Mouse (Mus musculus): Measurements from ENCODE around the gene Kctd19.

Gene Kctd19

GRCm38 (mm10) chr8:105361751-105362702, 51.3 kb downstream of the Kctd19 start:
- DNase-seq (ENCODE audit: low read depth in 1 of 2, low spot score in 2 of 2), result no peak

GRCm38 (mm10) chr8:105359646-105360045, 53.7 kb downstream of the Kctd19 start:
- no peak for DNase-seq (ENCODE audit: low read depth in 1 of 2, low spot score in 2 of 2)

GRCm38 (mm10) chr8:105359208-105359607, 54.1 kb downstream of the Kctd19 start:
- no peak for DNase-seq (ENCODE audit: low read depth in 1 of 2, low spot score in 2 of 2)

GRCm38 (mm10) chr8:105356681-105357080, 56.6 kb downstream of the Kctd19 start:
- no peak for DNase-seq (ENCODE audit: low read depth in 1 of 2, low spot score in 2 of 2)

GRCm38 (mm10) chr8:105355179-105356024, 57.9 kb downstream of the Kctd19 start:
- no peak for DNase-seq (ENCODE audit: low read depth in 1 of 2, low spot score in 2 of 2)

GRCm38 (mm10) chr8:105354549-105354948, 58.8 kb downstream of the Kctd19 start:
- no peak for DNase-seq (ENCODE audit: low read depth in 1 of 2, low spot score in 2 of 2)

- DNase-seq (ENCODE audit: low read depth in 1 of 2, low spot score in 2 of 2), result no peak
Observed at GRCm38 (mm10) chr8:105353583-105354135, 59.6 kb downstream of the Kctd19 start.

- no peak for DNase-seq (ENCODE audit: low read depth in 1 of 2, low spot score in 2 of 2)
Observed at GRCm38 (mm10) chr8:105350186-105350585, 63.1 kb downstream of the Kctd19 start.

GRCm38 (mm10) chr8:105349096-105349771, 64.1 kb downstream of the Kctd19 start:
- no peak for DNase-seq (ENCODE audit: low read depth in 1 of 2, low spot score in 2 of 2)

GRCm38 (mm10) chr8:105348450-105349095, 64.7 kb downstream of the Kctd19 start, which contains the start of gene Slc9a5:
Slc9a5 (plus strand) TSS chr8:105348843.
- DNase-seq (ENCODE audit: low read depth in 1 of 2, low spot score in 2 of 2), result no peak

- peak; percentile 77 to 82 for DNase-seq (ENCODE audit: low read depth in 1 of 2, low spot score in 2 of 2)
Observed at GRCm38 (mm10) chr8:105347428-105348221, 65.7 kb downstream of the Kctd19 start, which contains the start of gene Fhod1. Fhod1 (minus strand) TSS chr8:105347953.

GRCm38 (mm10) chr8:105346611-105347427, 66.5 kb downstream of the Kctd19 start:
- DNase-seq (ENCODE audit: low read depth in 1 of 2, low spot score in 2 of 2), result no peak

- peak; percentile 55 to 60 for DNase-seq (ENCODE audit: low read depth in 1 of 2, low spot score in 2 of 2)
Observed at GRCm38 (mm10) chr8:105345061-105345975, 68.0 kb downstream of the Kctd19 start.

GRCm38 (mm10) chr8:105343791-105344574, 69.3 kb downstream of the Kctd19 start:
- no peak for DNase-seq (ENCODE audit: low read depth in 1 of 2, low spot score in 2 of 2)

GRCm38 (mm10) chr8:105342768-105343167, 70.5 kb downstream of the Kctd19 start:
- no peak for DNase-seq (ENCODE audit: low read depth in 1 of 2, low spot score in 2 of 2)

GRCm38 (mm10) chr8:105341399-105341798, 71.9 kb downstream of the Kctd19 start:
- no peak for DNase-seq (ENCODE audit: low read depth in 1 of 2, low spot score in 2 of 2)

All from monocyte, adult 2 months (primary cell).